Mouse (Mus musculus): ENCODE data around the gene Atp2c1.

Atp2c1 gene

GRCm38 (mm10) chr9:105488363-105488762 is 38.8 kb downstream of the Atp2c1 start:
- no peak for DNase-seq (ENCODE audit: low read depth, low spot score)

- no peak for DNase-seq (ENCODE audit: low read depth, low spot score)
Observed at GRCm38 (mm10) chr9:105484338-105485084, 42.6 kb downstream of the Atp2c1 start.

GRCm38 (mm10) chr9:105483880-105484279 is 43.2 kb downstream of the Atp2c1 start:
- DNase-seq (ENCODE audit: low read depth, low spot score): no peak

- DNase-seq (ENCODE audit: low read depth, low spot score): peak; percentile 10
Observed at GRCm38 (mm10) chr9:105482715-105483510, 44.2 kb downstream of the Atp2c1 start.

GRCm38 (mm10) chr9:105482070-105482469 is 45.0 kb downstream of the Atp2c1 start:
- no peak for DNase-seq (ENCODE audit: low read depth, low spot score)

GRCm38 (mm10) chr9:105476134-105476533 is 51.0 kb downstream of the Atp2c1 start:
- DNase-seq (ENCODE audit: low read depth, low spot score): no peak

- no peak for DNase-seq (ENCODE audit: low read depth, low spot score)
Observed at GRCm38 (mm10) chr9:105474910-105475309, 52.2 kb downstream of the Atp2c1 start.

- DNase-seq (ENCODE audit: low read depth, low spot score): peak; percentile 48
Observed at GRCm38 (mm10) chr9:105467787-105468186, 59.3 kb downstream of the Atp2c1 start.

GRCm38 (mm10) chr9:105461496-105461895 is 65.6 kb downstream of the Atp2c1 start:
- DNase-seq (ENCODE audit: low read depth, low spot score): no peak

GRCm38 (mm10) chr9:105459032-105459431 is 68.1 kb downstream of the Atp2c1 start:
- DNase-seq (ENCODE audit: low read depth, low spot score): no peak

- no peak for DNase-seq (ENCODE audit: low read depth, low spot score)
Observed at GRCm38 (mm10) chr9:105408549-105408948, 118.6 kb downstream of the Atp2c1 start.

- DNase-seq (ENCODE audit: low read depth, low spot score): peak; percentile 97
Observed at GRCm38 (mm10) chr9:105395218-105395627, 131.9 kb downstream of the Atp2c1 start, which contains the start of the genes Aste1 and Nek11. Gene Aste1, plus strand, starts transcription at chr9:105395392. Gene Nek11, minus strand, starts transcription at chr9:105395524.

GRCm38 (mm10) chr9:105394720-105395119 is 132.4 kb downstream of the Atp2c1 start:
- no peak for DNase-seq (ENCODE audit: low read depth, low spot score)

GRCm38 (mm10) chr9:105390616-105391015 is 136.5 kb downstream of the Atp2c1 start:
- peak; percentile 81 for DNase-seq (ENCODE audit: low read depth, low spot score)

GRCm38 (mm10) chr9:105389289-105389688 is 137.8 kb downstream of the Atp2c1 start:
- DNase-seq (ENCODE audit: low read depth, low spot score): peak; percentile 63

GRCm38 (mm10) chr9:105387403-105387802 is 139.7 kb downstream of the Atp2c1 start:
- DNase-seq (ENCODE audit: low read depth, low spot score): no peak

GRCm38 (mm10) chr9:105379533-105380145 is 147.5 kb downstream of the Atp2c1 start:
- DNase-seq (ENCODE audit: low read depth, low spot score): no peak

GRCm38 (mm10) chr9:105377622-105378021 is 149.5 kb downstream of the Atp2c1 start:
- no peak for DNase-seq (ENCODE audit: low read depth, low spot score)

GRCm38 (mm10) chr9:105376954-105377530 is 150.1 kb downstream of the Atp2c1 start:
- no peak for DNase-seq (ENCODE audit: low read depth, low spot score)

- DNase-seq (ENCODE audit: low read depth, low spot score): no peak
Observed at GRCm38 (mm10) chr9:105376411-105376810, 150.7 kb downstream of the Atp2c1 start.

- DNase-seq (ENCODE audit: low read depth, low spot score): no peak
Observed at GRCm38 (mm10) chr9:105374361-105374760, 152.8 kb downstream of the Atp2c1 start.

GRCm38 (mm10) chr9:105368605-105369004 is 158.5 kb downstream of the Atp2c1 start:
- DNase-seq (ENCODE audit: low read depth, low spot score): no peak
